Mouse (Mus musculus) stomach, postnatal 0 days (tissue): ENCODE data around the gene 4930523C07Rik.

Experiments used
- CTCF ChIP-seq: IDR thresholded peaks from 2 replicates; pipeline ENCODE4 v1.5.1; 2016; ENCODE audit warnings: antibody characterized with exemption, low read depth, mild to moderate bottlenecking, moderate library complexity
- EP300 ChIP-seq: optimal IDR thresholded peaks from 2 replicates; pipeline ENCODE3; 2016; ENCODE audit warnings: antibody characterized with exemption

- TF ChIP-seq EP300: no peak
- TF ChIP-seq CTCF: no peak
Measured at GRCm38 (mm10) chr1:160054366-160055078, 10.3 kb downstream of the 4930523C07Rik start.
